Mouse (Mus musculus) gastrocnemius, postnatal 14 days (tissue): ENCODE data around the gene Kcnmb1. TPM values are rescaled to one million over a fixed set of nuclear protein-coding genes. Genes with fewer than 3 reads are reported as not detected.

Experiments
- DNase-seq: peaks from one replicate; pipeline ENCODE4 v3.0.0; 2021; ENCODE audit warnings: mixed read lengths
- intact Hi-C: fragments of 180-260 bp; cut with DNase I; formaldehyde crosslinking; loops from one replicate; pipeline ENCODE4 v1.15.1; 2025; ENCODE audit warnings: low total_unique reads
- long read RNA-seq, 2 experiments: library from polyadenylated mRNA; stranded (forward); transcript quantifications; one replicate each; pipeline ENCODE4 v2.0.0; 2021
- total RNA-seq, 2 experiments: library from RNA; stranded (reverse); gene quantifications; 2 replicates each; pipeline ENCODE4 v1.2.3; 2021

Kcnmb1 gene
- under 1 TPM; 0.13 to 0.29 TPM for total RNA-seq
- long read RNA-seq, experiment 1, full-length matches to known transcripts = 1 of 1 reads
- long read RNA-seq, experiment 1, partial matches to known transcripts = 0 of 1 reads
- long read RNA-seq, experiment 1, other reads (novel, unspliced or antisense) = 0 of 1 reads
- long read RNA-seq, experiment 2 = 0 reads

- intact Hi-C loops = no loop called here
- DNase-seq = no peak
Observed at GRCm38 (mm10) chr11:33962688-33963407, at the start of gene Kcnmb1. Kcnmb1 (plus strand) TSS chr11:33963013.

GRCm38 (mm10) chr11:33913061-33913460 is 49.8 kb upstream of the Kcnmb1 start:
- intact Hi-C loops = no loop called here
- no peak for DNase-seq

- intact Hi-C loops = no loop called here
- DNase-seq = no peak
Observed at GRCm38 (mm10) chr11:33914216-33914615, 48.6 kb upstream of the Kcnmb1 start.

GRCm38 (mm10) chr11:33917574-33917973 is 45.2 kb upstream of the Kcnmb1 start:
- peak; percentile 41 for DNase-seq
- intact Hi-C loops = loop anchor here (5.0 kb wide), 1 partner anchor 185 kb away; no protein-coding TSS in a partner anchor

GRCm38 (mm10) chr11:33918424-33918823 is 44.4 kb upstream of the Kcnmb1 start:
- no peak for DNase-seq
- intact Hi-C loops = loop anchor here (5.0 kb wide), 1 partner anchor 186 kb away; no protein-coding TSS in a partner anchor

- no peak for DNase-seq
- intact Hi-C loops = loop anchor here (5.0 kb wide), 1 partner anchor 188 kb away; no protein-coding TSS in a partner anchor
Observed at GRCm38 (mm10) chr11:33919826-33920225, 43.0 kb upstream of the Kcnmb1 start.

- DNase-seq = no peak
- intact Hi-C loops = no loop called here
Observed at GRCm38 (mm10) chr11:33921451-33921850, 41.4 kb upstream of the Kcnmb1 start.

- DNase-seq = no peak
- intact Hi-C loops = no loop called here
Observed at GRCm38 (mm10) chr11:33923031-33923430, 39.8 kb upstream of the Kcnmb1 start.

GRCm38 (mm10) chr11:33925778-33926177 is 37.0 kb upstream of the Kcnmb1 start:
- DNase-seq = no peak
- intact Hi-C loops = no loop called here

- intact Hi-C loops = no loop called here
- DNase-seq = no peak
Observed at GRCm38 (mm10) chr11:33926551-33926950, 36.3 kb upstream of the Kcnmb1 start.

GRCm38 (mm10) chr11:33927321-33927720 is 35.5 kb upstream of the Kcnmb1 start:
- intact Hi-C loops = no loop called here
- DNase-seq = no peak

- DNase-seq = no peak
- intact Hi-C loops = no loop called here
Observed at GRCm38 (mm10) chr11:33927836-33928235, 35.0 kb upstream of the Kcnmb1 start.

- intact Hi-C loops = no loop called here
- no peak for DNase-seq
Observed at GRCm38 (mm10) chr11:33928658-33929057, 34.2 kb upstream of the Kcnmb1 start.

- no peak for DNase-seq
- intact Hi-C loops = no loop called here
Observed at GRCm38 (mm10) chr11:33929412-33929811, 33.4 kb upstream of the Kcnmb1 start.

GRCm38 (mm10) chr11:33931836-33932385 is 30.9 kb upstream of the Kcnmb1 start:
- intact Hi-C loops = no loop called here
- peak; percentile 37 for DNase-seq

GRCm38 (mm10) chr11:33932386-33933111 is 30.3 kb upstream of the Kcnmb1 start:
- DNase-seq = no peak
- intact Hi-C loops = no loop called here

- intact Hi-C loops = no loop called here
- DNase-seq = no peak
Observed at GRCm38 (mm10) chr11:33934286-33934685, 28.5 kb upstream of the Kcnmb1 start.

- intact Hi-C loops = no loop called here
Observed at GRCm38 (mm10) chr11:33937641-33938040, 25.2 kb upstream of the Kcnmb1 start.

GRCm38 (mm10) chr11:33938561-33939274 is 24.1 kb upstream of the Kcnmb1 start:
- intact Hi-C loops = no loop called here
- no peak for DNase-seq

More at GRCm38 (mm10) chr11:33937641-33938040, 25.2 kb upstream of the Kcnmb1 start:
- no peak for DNase-seq
